Mouse (Mus musculus): ENCODE data around the gene Ptgdr2. TPM values are rescaled to one million over a fixed set of nuclear protein-coding genes. Genes with fewer than 3 reads are reported as not detected.

Ptgdr2 gene
- polyA plus RNA-seq, 1 experiment from 2014 or later: 0.36 TPM

DNA sequence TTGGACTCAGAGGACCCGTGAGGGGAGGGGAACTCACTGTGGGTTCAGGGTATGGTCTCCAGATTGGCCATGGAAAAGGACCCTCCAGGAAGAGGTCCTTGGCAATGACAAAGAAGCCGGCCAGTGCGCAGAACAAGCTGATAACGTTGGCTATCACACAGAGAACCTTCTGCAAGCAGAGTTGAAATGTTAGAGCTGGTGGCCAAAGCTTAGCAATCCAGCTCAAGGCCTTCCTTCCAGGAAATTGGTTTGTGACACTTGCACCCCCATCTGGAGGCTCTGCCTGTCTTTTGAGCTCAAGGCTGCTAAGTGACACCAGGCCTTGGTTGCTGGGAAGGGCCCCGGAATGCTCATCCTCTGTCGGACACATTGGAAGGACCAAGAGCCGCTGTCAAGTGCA, 28.8 kb downstream of the Ptgdr2 start:
- Histone ChIP-seq H3K9ac (replicated peaks; ENCODE audit: low read depth) (no peak overlapping the region), H3K27me3 (replicated peaks; ENCODE audit: insufficient read depth, low read length) (no peaks in the 10 kb centered on the region), H3K4me1 (ENCODE audit: insufficient read depth, low read depth, low read length) (no peaks in the 10 kb centered on the region), H3K4me2 (replicated peaks; ENCODE audit: low read depth, low read length) (no peak overlapping the region), H3K27ac (ENCODE audit: low read length) (no peak overlapping the region), H3K36me3 (ENCODE audit: insufficient read depth, low read length) (no peaks in the 10 kb centered on the region), H3K9me3 (ENCODE audit: low read length) (no peaks in the 10 kb centered on the region), H3K4me3 (ENCODE audit: low read depth, low read length) (no peak overlapping the region)
- TF ChIP-seq EP300 (IDR thresholded peaks at IDR 0.05): no peak
- no peak for TF ChIP-seq CTCF (IDR thresholded peaks at IDR 0.05)
- DNase-seq (ENCODE audit: low spot score) (no peak), ATAC-seq (no peak)
- 81% methylated on average over 7 of the region's 7 CpGs for WGBS

DNA sequence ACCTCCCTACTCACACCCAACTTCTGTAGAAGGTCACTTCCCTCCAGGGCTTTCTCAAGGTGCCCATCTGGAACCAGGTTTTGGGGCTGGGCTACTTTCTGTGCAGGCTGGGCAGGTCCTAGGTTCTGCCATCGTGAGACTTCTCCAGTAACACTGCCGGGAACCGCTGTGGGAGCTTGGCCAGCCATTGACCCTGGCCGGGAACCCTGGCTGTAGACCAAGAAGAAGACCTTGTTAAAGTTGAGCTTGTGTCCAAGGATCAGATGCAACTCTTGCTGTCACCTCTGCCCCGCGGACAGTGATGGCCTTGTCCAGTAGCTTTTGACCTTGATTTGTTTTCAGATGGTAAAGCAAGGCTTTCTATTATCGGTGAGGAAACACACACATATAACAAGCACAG, 31.6 kb downstream of the Ptgdr2 start:
- ATAC-seq (no peak), DNase-seq (ENCODE audit: low spot score) (no peak)
- Histone ChIP-seq H3K4me2 (replicated peaks; ENCODE audit: low read depth, low read length) (no peak overlapping the region), H3K36me3 (ENCODE audit: insufficient read depth, low read length) (no peaks in the 10 kb centered on the region), H3K27ac (ENCODE audit: low read length) (no peak overlapping the region), H3K4me3 (ENCODE audit: low read depth, low read length) (no peak overlapping the region), H3K4me1 (ENCODE audit: insufficient read depth, low read depth, low read length) (no peaks in the 10 kb centered on the region), H3K27me3 (replicated peaks; ENCODE audit: insufficient read depth, low read length) (no peaks in the 10 kb centered on the region), H3K9me3 (ENCODE audit: low read length) (no peaks in the 10 kb centered on the region), H3K9ac (replicated peaks; ENCODE audit: low read depth) (no peak overlapping the region)
- no peak for TF ChIP-seq EP300 (IDR thresholded peaks at IDR 0.05)
- no peak for TF ChIP-seq CTCF (IDR thresholded peaks at IDR 0.05)
- 69% methylated on average over 7 of the region's 7 CpGs for WGBS

DNA sequence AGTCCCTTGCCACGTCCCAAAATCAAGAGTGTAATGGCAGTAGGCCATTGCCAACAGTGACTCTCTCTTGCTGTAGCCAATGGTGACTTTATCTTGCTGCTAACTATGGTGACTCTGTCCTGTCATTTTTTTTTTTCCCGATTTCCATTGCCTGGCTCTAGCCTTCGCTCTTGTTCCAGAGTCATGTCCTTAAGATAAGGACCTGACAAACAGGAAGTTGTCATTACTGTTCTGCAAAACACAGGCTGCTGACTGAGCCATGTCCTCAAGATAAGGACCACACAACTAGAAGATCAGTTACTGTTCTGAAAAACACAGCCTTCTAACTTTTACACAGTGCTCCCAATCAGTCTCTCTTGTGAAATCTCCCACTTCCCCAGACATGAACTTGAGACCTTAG, 33.5 kb downstream of the Ptgdr2 start:
- Histone ChIP-seq H3K4me1 (ENCODE audit: insufficient read depth, low read depth, low read length) (no peaks in the 10 kb centered on the region), H3K27ac (ENCODE audit: low read length) (no peak overlapping the region), H3K4me3 (ENCODE audit: low read depth, low read length) (no peak overlapping the region), H3K36me3 (ENCODE audit: insufficient read depth, low read length) (no peaks in the 10 kb centered on the region), H3K27me3 (replicated peaks; ENCODE audit: insufficient read depth, low read length) (no peaks in the 10 kb centered on the region), H3K4me2 (replicated peaks; ENCODE audit: low read depth, low read length) (no peak overlapping the region), H3K9me3 (ENCODE audit: low read length) (no peaks in the 10 kb centered on the region), H3K9ac (replicated peaks; ENCODE audit: low read depth) (no peak overlapping the region)
- WGBS: 54% methylated on average over 3 of the region's 3 CpGs
- DNase-seq (ENCODE audit: low spot score): no peak
- no peak for ATAC-seq
- no peak for TF ChIP-seq EP300 (IDR thresholded peaks at IDR 0.05)

DNA sequence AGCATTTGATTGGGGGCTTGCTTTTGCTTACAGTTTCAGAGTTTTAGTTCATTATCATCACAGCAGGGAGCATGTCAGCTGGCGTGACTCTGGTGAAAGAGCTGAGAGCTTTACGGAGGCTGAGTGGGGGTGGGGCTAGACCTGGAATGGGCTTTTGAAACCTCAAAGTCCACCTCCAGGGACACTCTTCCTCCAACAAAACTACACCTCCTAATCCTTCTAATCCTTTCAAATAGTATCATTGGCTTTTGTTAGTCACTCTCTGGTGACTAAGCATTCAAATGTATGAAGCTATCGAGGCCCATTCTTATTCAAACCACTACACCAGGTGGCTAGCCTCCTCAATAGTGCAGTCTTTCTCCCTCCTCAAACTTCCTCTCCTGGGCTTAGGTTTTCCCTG, 35.7 kb downstream of the Ptgdr2 start:
- TF ChIP-seq CTCF (IDR thresholded peaks at IDR 0.05) (no peak), EP300 (IDR thresholded peaks at IDR 0.05) (no peak)
- WGBS: 72% methylated on average over 3 of the region's 3 CpGs
- H3K27me3 ChIP-seq (replicated peaks; ENCODE audit: insufficient read depth, low read length): no peaks in the 10 kb centered on the region
- H3K4me3 ChIP-seq (ENCODE audit: low read depth, low read length): no peak overlapping the region
- DNase-seq (ENCODE audit: low spot score) (no peak), ATAC-seq (no peak)
- H3K27ac ChIP-seq (ENCODE audit: low read length): no peak overlapping the region
- no peaks in the 10 kb centered on the region for H3K4me1 ChIP-seq (ENCODE audit: insufficient read depth, low read depth, low read length)
- no peak overlapping the region for H3K9ac ChIP-seq (replicated peaks; ENCODE audit: low read depth)
- no peak overlapping the region for H3K4me2 ChIP-seq (replicated peaks; ENCODE audit: low read depth, low read length)
- no peaks in the 10 kb centered on the region for H3K9me3 ChIP-seq (ENCODE audit: low read length)
- H3K36me3 ChIP-seq (ENCODE audit: insufficient read depth, low read length): no peaks in the 10 kb centered on the region

DNA sequence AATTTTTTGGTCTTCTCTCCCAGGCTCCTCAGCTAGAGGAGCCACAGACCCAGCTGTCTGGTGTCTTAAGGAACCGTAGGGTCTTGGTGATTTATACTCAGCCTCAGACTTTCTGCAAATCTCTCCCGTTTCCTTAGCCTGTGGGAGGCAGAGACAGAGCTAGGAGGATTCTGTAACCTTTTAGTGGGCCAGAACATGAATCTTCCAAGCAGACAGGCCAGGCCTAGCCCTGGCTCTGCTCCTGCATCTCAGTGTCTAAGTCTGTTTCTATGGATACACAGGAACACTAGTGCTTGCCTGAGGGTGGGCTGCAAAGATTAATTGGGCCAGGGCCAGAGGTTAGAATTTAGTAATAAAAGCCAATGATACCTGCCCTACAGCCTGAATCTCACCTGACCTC, 36.2 kb downstream of the Ptgdr2 start:
- no peaks in the 10 kb centered on the region for H3K27me3 ChIP-seq (replicated peaks; ENCODE audit: insufficient read depth, low read length)
- no peaks in the 10 kb centered on the region for H3K36me3 ChIP-seq (ENCODE audit: insufficient read depth, low read length)
- H3K9me3 ChIP-seq (ENCODE audit: low read length): no peaks in the 10 kb centered on the region
- TF ChIP-seq EP300 (IDR thresholded peaks at IDR 0.05) (no peak), CTCF (IDR thresholded peaks at IDR 0.05) (no peak)
- DNase-seq (ENCODE audit: low spot score): no peak
- ATAC-seq: no peak
- H3K27ac ChIP-seq (ENCODE audit: low read length): no peak overlapping the region
- H3K4me1 ChIP-seq (ENCODE audit: insufficient read depth, low read depth, low read length): no peaks in the 10 kb centered on the region
- no peak overlapping the region for H3K4me2 ChIP-seq (replicated peaks; ENCODE audit: low read depth, low read length)
- WGBS: 65% methylated on average over 2 of the region's 2 CpGs
- H3K4me3 ChIP-seq (ENCODE audit: low read depth, low read length): no peak overlapping the region
- no peak overlapping the region for H3K9ac ChIP-seq (replicated peaks; ENCODE audit: low read depth)

DNA sequence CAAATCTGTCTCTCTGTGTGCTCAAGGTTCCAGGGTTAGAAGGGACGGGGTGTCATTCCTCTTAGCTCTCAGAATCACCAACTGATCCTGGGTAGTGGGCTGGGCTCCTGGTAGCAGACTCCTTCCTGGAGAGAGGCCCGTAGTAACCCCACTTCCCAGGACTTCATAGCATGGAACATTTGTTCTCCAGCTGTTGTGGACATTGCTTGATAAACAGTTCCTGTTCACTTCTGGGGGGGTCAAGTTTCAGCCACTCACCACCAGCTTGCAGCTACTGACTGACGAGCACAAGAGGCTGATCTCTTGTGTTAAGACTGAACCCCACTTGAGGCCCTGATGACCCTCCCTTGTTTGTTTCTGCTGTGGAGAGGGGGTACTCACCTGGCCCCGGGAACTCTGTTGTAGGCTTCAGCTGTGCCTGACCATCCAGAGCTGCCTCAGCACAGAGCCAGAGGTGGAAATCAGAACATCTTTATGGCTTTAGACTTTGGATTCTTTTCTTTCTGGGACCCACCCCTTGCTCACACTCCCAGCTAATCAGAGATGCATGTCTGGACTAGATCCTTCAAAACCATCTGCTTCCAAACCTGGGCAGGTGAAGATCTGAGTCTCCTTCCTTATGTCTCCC, 37.4 kb downstream of the Ptgdr2 start, which contains the start of gene Ms4a10:
Gene Ms4a10 (minus strand): TSS at position 433 of the 628 bp plus-strand sequence.
- H3K27ac ChIP-seq (ENCODE audit: low read length): peak within 1 kb of the TSS; percentile 47; the same call in 1 of the 2 replicates
- peak; percentile 57 for DNase-seq (ENCODE audit: low spot score)
- TF ChIP-seq CTCF (IDR thresholded peaks at IDR 0.05) (no peak), EP300 (IDR thresholded peaks at IDR 0.05) (no peak)

DNA sequence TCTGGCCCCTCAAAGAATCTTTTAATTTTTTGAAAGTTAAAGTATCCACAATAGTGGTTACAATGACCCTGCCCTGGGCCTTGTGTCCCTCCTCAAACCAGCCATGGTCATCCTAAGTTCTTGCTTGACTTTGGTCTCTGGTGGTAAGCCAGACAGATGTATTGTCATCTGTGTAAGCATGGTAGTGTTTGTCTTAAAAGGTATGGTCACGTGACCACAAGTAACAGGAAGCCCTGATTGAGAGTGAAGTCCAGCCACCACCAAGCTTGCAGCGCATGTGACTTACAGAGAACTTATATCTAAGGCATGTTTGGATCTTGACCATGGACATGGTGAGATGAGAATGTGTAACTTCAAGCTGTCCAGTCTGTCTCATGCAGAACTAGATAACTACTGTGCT, 38.2 kb downstream of the Ptgdr2 start:
- no peaks in the 10 kb centered on the region for H3K36me3 ChIP-seq (ENCODE audit: insufficient read depth, low read length)
- 68% methylated on average over 2 of the region's 2 CpGs for WGBS

More for the DNA sequence above, 37.4 kb downstream of the Ptgdr2 start, which contains the start of gene Ms4a10:
- no peak within 1 kb of the TSS for H3K9ac ChIP-seq (replicated peaks; ENCODE audit: low read depth)
- WGBS: 6% methylated on average over 4 of the region's 4 CpGs
- H3K4me2 ChIP-seq (replicated peaks; ENCODE audit: low read depth, low read length): no peak within 1 kb of the TSS
- H3K9me3 ChIP-seq (ENCODE audit: low read length): no peaks in the 10 kb centered on the region
- peak; percentile 76 for ATAC-seq
- H3K36me3 ChIP-seq (ENCODE audit: insufficient read depth, low read length): no peaks in the 10 kb centered on the region
- H3K27me3 ChIP-seq (replicated peaks; ENCODE audit: insufficient read depth, low read length): no peaks in the 10 kb centered on the region
- H3K4me3 ChIP-seq (ENCODE audit: low read depth, low read length): no peak within 1 kb of the TSS
- H3K4me1 ChIP-seq (ENCODE audit: insufficient read depth, low read depth, low read length): no peaks in the 10 kb centered on the region

More for the DNA sequence above, 38.2 kb downstream of the Ptgdr2 start:
- no peaks in the 10 kb centered on the region for H3K27me3 ChIP-seq (replicated peaks; ENCODE audit: insufficient read depth, low read length)
- no peak for TF ChIP-seq CTCF (IDR thresholded peaks at IDR 0.05)
- no peak for TF ChIP-seq EP300 (IDR thresholded peaks at IDR 0.05)
- H3K9me3 ChIP-seq (ENCODE audit: low read length): no peaks in the 10 kb centered on the region
- no peak overlapping the region for H3K4me2 ChIP-seq (replicated peaks; ENCODE audit: low read depth, low read length)
- no peaks in the 10 kb centered on the region; the same call in 1 of the 2 replicates for H3K4me1 ChIP-seq (ENCODE audit: insufficient read depth, low read depth, low read length)
- DNase-seq (ENCODE audit: low spot score) (no peak), ATAC-seq (no peak)
- no peak overlapping the region for H3K27ac ChIP-seq (ENCODE audit: low read length)
- no peak overlapping the region for H3K4me3 ChIP-seq (ENCODE audit: low read depth, low read length)
- no peak overlapping the region for H3K9ac ChIP-seq (replicated peaks; ENCODE audit: low read depth)

All from lung, postnatal 0 days (tissue).